Mouse (Mus musculus) thymus, postnatal 25 days (tissue): ENCODE data around the gene Gm20388.

ENCODE experiments used
- DNase-seq: peaks from one replicate; pipeline ENCODE4 v3.0.0; 2022

Gm20388 gene

DNA sequence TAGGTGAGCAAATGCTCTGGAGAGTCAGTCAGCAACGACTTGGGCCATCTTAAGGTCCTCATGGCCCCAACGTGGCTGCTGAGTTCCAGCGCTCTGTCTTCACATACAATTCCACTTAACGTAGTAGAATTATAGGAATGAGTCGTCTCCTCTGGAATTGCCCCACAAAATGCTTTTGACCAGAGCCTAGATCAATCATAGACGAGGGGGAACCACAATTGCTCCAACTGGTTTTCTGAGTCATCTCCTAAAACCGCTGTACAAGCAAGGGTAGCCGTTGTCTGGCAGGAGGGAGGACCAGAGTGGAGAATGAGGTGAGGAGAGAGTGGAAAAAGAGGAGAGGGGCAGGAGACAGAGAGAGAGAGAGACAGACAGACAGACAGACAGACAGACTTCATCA lies 105.3 kb downstream of the Gm20388 start:
- no peak for DNase-seq

GRCm38 (mm10) chr8:120016424-120016823 lies 105.8 kb downstream of the Gm20388 start:
- DNase-seq = no peak

- no peak for DNase-seq
Observed at GRCm38 (mm10) chr8:120017349-120017748, 106.7 kb downstream of the Gm20388 start.

DNA sequence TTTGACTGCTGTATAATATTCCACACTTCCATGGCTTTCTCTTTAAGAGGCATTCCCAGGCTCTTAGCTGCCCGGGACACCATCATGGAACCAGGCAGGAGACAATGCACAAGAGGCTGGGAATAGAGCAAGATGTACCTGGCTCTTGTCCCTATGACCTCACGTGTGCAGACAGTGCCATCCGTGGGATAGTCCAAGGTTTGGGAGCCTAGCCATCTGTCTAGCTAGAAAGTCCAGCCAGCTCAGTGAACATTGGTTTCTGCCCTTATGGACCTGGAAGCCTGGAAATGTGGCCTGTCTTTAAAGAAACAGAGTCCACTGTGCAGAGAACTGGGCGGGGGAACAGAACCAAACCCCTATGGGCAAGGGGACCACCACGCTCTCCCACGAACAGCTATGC lies 107.1 kb downstream of the Gm20388 start:
- DNase-seq = no peak

DNA sequence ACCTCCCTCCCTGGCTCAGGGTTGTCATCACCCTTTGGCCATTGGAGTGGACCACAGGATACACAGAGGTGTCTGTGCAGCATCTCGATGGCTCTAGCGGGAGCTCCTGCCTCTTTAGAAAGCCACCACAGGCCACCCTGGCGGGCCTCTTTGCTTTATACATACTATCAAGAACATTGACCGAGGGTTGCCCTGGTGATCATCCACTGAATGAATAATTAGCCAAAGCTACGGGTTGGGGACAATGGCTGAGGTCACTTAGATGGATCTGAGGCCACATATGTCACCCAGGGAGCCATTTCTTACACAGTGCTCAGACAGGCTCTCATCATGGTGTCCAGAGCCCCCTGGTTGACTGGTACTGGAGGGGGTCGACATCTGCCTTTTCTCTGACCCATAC lies 107.7 kb downstream of the Gm20388 start:
- no peak for DNase-seq

DNA sequence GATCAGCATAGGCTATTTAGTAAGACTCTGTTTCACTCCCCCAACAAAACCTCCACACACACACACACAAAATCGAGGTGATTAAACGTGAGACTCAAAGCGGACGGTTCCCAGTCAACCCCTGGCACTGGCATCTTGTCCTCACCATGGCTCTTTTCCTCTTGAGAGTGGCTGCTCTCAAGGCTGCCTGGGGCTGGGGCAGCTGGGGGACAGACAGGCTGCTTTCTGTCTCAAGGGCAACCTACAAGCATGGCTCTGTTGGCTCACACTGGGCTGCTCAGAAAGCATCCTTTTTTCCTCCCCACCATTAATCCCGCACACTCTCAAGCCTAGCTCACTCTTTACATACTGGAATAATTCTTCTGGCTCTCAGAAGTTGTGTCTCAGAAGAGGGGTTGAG lies 108.7 kb downstream of the Gm20388 start:
- no peak for DNase-seq

DNA sequence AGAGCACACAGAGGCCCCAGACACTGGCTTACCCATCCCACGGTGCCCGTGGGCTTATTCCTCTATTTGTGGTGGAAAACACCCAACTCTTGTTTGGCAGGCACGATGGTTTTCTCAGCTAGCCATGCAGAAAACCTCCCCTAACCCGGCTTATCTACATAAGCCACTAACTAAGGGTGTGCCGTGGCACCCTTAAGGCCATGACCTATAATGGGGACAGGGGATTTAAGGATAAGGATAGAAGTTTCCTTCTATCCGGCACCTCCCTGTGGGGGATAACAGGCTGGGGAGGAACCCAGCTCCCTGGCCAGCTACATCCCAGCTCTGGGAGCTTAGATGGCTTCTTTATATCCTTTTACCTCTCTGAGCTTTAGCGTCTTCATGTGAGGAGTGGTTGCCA lies 109.7 kb downstream of the Gm20388 start:
- no peak for DNase-seq

DNA sequence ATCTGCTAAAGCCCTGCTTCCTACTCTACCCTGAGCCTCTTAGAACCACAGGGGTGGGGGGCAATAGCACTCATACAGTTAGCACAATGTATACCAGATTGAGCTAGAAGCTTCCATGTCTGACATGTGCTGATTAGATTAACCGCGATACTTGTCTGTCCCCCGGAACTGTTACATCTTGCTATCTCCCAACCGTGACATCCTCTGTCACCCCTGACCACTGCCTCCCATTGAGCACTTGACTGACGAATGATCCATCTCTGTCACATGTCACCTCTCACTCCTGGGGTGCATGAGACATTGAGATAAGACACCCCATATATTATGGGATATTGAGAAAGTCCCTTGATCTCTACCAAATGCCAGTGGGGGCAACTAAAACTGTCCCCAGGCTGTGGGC lies 115.6 kb downstream of the Gm20388 start:
- no peak for DNase-seq

DNA sequence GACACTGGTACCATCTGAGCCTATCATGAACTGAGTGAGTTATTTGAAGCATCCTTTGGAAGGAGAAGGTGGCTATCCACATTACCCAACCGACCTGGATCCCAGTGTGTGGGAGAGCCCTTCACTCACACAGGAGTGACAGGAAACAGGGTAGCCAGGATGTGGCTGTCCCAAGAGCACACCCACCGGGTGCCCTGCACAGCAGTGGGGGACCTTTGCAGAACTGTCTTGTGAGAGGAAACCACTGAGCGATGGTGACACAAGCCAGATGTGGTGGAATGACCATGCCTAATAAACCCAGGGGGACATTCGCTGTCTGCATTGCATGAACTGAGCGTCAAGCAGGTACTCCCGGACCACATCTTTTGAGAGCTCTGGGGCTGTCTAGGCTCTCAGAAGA lies 116.3 kb downstream of the Gm20388 start:
- no peak for DNase-seq

DNA sequence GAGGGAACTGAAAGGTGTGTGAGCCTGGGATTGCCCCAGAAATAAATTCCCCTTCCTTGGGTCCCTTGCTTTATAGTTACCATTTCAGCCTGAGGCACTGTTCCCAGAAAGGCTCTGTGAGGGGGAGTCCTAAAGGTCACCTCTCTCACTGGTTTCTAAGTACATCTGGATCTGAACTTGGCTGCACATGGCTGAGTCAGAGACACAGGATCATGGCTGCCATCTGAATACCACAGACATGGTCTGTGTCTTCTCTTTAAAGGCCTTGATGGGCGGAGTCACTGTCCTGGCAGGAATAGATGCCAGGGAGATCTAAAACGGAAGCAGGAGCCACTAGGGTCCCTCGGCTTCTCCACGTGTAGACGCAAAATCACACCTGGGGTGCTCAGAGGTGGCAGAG lies 119.8 kb downstream of the Gm20388 start:
- no peak for DNase-seq

DNA sequence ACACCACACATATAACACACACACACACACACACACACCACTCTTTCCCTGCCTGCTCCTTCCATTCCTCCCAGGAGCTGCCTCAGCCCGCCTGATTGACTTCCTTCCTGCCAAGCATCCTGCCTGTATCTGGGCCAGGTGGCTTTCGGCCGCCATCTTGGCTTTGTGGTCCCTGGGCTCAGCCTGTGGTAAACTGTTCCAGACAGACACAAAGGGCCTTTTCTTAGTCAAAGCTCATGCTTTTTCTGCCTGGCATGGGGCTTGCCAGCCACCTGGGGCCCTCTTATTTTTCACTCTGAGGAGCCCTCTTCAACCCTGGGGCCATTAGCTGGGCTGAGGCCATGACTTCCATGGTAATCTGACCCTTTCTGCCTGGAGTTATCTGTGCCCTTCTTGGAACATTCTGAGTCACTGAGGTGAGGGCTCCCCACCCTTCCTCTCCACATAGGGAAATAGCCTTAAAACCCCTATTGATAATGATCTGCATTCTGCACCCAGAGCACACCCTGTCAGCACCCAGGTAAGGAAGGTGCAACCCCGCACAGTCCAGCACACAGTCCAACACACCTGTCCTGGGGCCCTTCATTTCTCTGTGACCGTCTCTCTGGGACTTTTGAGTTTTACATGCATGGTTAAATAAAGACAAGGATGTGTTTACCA lies 122.0 kb downstream of the Gm20388 start:
- DNase-seq = peak; percentile 83

- DNase-seq = no peak
Observed at GRCm38 (mm10) chr8:120034471-120034870, 123.8 kb downstream of the Gm20388 start.

GRCm38 (mm10) chr8:120036111-120036510 lies 125.5 kb downstream of the Gm20388 start:
- DNase-seq = no peak

- no peak for DNase-seq
Observed at GRCm38 (mm10) chr8:120036578-120036977, 125.9 kb downstream of the Gm20388 start.

DNA sequence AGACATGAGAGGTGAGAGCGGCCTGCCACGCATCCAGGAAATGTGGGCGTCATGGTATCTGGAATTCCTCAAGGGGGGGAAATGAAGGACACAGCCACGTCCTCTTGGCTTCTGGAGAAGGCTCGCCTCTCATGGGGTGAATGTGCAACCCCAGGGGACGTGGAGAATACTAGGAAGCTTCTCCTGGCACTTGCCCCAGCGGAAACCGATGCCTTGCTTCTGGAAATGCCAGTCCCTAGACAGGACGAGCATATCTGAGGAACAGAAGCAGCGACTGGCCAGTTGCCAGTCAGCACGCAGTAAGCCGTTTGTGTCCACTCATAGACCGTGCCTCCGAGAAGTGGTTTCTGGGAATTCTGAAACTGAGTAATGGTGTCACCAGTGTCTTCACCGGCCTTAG lies 126.6 kb downstream of the Gm20388 start:
- DNase-seq = no peak

GRCm38 (mm10) chr8:120037611-120038010 lies 127.0 kb downstream of the Gm20388 start:
- DNase-seq = no peak

- DNase-seq = no peak
Observed at GRCm38 (mm10) chr8:120038741-120039140, 128.1 kb downstream of the Gm20388 start.

DNA sequence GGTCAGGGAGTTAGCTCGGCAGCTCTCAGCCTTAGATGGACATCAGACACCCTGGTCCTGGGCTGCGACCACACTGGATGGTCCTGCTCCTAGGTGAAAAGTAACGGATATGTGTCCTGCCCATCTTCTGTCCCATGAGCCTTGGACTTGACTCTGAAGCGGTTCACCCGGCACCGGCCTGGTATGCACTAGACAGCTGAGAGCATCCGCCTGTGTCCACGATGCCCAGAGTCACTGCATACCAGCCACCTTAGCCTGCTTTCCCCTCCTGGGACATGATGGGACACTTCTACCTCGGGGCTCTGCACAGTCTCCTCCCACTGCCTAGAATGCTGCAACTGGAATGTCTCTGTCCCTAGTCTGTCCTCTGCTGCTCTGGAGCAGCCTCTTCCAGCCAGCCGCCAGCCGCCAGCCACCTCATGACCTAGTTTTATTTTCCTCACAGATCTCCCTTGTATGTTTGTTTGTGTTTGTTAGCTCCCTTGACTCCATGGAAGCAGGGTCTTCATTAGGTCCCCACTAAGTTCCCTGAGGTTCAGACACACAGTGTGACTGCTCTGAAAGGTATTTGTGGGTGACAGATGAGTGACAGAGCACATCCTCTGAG lies 128.8 kb downstream of the Gm20388 start:
- no peak for DNase-seq

DNA sequence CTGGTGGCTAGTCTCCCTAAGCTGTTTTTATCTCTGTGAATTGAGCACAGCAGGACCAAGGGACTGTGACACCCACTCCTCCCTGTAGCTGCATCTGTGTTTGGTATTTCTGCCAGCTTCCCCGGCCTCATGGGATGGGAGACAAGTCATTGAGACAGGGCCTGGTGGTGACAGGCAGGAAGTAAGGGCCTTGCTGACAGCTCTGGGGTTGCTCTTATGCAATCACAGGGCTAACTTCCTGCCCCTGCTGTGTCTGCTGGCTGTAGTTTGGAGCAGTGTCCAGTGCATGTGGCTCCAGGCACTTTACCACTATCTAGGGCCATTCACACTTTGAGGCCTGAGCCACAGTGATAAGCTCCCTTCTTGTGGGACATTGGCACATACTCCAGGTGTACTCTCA lies 130.2 kb downstream of the Gm20388 start:
- peak; percentile 27 for DNase-seq

- DNase-seq = no peak
Observed at GRCm38 (mm10) chr8:120042542-120043312, 132.1 kb downstream of the Gm20388 start.

DNA sequence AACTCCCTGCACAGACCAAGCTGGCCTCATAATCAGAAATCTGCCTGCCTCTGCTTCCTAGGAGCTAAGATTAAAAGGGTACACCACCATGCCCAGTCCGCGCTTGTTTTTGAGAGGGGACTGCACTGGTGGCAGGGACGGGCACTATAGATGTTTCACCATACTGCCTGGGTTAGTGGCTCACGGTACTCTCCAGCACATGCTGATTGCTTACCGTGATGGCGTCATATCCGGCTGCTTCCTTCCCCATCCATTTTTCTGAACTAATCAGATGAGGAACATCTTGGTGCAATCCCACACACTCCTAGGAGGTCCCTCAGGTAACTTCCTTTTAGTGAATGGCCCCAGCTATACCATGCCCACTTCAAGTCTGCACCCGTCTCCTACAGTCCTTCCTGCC lies 134.3 kb downstream of the Gm20388 start:
- DNase-seq = no peak

- DNase-seq = no peak
Observed at GRCm38 (mm10) chr8:120045471-120045870, 134.8 kb downstream of the Gm20388 start.

DNA sequence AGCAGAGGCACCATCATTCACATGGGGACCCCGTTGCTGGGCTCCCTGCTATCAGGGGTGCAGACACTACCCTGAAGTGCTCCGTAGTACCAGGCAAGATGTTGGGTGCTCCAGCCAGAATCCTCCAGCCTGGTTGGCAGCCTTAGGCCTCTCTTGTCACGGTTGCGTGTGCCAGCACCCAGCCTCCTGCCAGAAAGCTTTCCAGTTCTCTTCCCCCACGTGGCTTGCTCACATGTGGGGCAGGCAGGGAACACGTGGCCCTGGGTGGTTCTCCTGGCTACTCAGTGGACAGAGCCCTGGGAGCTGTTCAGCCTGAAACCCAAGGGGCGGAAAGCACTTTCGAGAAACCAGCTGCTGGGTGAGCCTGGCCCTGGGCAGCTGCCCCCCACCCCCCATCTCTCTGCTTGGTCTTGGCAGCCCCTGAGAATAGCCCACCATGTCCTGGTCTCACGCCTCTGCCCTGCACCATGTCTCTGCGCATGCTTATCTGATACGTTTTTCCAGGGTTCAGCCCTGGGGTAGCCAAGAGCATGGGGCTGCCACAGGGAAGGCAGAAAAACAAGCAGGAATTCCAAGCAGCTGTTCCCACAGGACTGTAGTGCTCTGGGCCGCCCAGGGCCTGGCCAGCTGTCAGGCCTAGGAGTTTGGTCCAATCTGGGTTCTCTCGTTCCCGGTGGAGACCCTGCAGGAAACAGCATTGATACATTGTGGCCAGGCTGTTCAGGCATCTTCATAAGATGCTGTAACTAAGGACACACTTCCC lies 135.8 kb downstream of the Gm20388 start:
- DNase-seq = no peak

DNA sequence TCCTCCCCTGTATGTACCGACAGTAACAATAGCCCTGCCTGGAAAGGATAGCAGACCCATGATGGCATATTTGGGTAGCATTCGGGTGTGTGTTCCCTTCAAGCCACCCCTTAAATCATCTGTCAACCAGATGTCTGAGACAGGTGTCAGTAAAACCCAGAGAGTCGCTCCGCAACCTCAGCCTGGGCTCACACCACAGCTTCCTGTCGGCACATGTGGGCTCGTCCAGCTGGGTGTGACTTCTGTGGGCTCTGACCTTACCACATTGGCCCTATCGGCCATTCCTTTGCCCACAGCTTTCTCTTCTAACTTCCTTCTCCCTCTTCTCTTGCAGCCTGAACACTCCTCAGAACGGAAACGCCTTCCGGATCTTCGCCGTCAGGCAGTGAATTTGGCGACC lies 139.3 kb downstream of the Gm20388 start:
- peak; percentile 75 for DNase-seq
